Mouse (Mus musculus) lung, postnatal 14 days (tissue): ENCODE data around the gene Il1r2.
A peak's percentile ranks its signal among the peaks of the same experiment; 100 is the strongest.

Experiments
- DNase-seq: peaks from one replicate; pipeline ENCODE4 v3.0.0; 2021

Gene Il1r2

DNA sequence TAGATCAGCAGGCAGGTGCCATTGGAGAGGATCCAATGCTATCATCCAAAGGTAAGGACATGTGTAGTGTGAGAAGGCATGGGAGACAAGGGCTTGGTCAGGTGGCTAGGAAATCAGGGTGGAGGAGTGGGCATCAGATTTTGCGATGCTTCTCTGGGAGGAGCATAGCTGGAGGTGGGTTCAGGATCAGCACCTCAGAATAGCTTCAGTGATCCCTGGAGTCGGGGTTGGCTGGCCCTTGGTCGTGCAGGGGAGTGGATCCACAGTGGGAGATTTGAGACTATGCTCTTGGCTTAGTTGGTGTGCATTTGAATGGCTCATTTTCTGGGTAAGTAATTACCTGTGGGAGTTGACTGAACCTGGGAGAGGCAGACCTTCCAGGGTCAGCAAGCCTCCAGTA is 59.7 kb downstream of the Il1r2 start:
- no peak for DNase-seq

DNA sequence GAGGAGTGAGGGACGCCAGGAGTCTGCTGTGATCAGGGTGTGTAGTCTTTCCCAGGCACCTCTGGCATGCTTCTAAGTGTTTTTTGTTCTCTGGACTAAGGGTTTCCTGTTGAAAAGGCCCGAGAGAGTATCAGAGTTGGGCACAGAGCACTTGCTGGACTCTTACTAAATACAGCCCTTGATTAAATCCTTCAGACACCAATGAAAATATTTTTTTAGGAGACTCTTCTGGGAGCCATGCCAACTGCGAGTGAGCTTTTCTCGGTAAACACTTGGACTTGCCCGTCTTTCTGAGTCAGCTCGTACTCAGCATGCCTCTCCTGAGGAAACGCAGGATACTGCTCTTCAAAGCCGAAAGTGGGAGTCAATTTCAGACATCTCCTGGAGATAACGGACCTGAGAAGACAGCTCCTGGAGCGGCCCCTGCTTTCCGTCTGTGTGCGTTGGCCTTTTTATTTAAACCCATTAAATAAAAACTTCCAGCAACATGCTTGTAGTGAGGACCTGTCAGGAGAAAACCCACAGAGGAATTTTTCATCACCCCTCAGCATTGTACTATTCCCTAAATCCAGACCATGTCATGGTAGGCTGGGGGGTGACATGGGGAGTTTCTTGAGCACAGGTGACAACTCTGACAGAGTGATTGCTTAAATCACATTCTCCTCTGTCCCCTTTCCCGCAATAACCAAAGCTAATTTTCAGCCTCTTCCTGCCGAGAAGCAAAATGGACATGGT is 66.1 kb downstream of the Il1r2 start:
- DNase-seq, result peak; percentile 87

DNA sequence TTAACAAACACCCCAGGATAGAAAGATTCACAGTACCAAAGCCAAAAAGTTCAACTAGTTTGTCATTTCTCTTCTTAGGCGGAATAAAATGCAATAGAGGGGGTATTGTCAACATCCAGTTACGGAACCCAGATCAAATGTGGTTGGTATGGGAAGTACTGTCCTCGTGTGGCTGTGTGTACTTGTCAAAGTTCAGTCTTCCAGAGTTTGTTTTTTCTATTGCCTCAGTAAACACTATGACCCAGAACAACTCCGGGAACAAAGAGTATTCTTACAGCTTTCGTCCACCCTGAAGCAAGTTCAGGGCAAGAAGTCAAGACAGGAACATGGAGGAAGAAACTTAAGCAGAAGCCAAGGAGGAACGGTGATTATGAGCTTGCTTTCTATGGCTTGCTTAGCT is 82.2 kb downstream of the Il1r2 start:
- DNase-seq, result no peak

DNA sequence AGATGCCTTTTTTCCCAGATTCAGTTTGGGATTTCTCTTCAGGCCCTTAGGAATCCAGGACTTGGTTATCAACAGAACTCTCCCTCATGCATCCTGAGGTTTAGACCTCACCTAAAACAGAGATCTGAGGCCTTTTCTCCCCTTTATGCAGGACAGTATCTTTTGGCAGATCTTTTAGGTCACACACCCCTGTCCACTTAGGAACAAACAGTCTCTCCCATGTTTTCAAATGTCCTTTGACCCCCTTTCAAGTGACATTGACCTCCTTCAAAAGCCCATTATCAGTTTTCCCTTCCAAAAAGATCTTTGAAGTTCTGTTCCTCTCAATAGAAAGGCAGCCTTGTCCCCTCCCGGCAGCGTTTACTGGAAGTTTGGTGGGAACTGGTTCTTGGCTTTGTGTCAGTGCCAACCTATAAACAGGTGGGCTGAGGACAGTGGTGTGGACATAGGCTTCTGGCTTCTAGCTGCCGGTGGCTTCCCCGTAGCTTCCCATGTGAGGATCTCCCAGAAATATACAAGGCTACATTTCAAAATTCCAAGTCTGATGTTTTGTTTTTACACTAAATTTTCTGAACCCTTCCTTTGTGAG is 89.5 kb downstream of the Il1r2 start:
- no peak for DNase-seq

DNA sequence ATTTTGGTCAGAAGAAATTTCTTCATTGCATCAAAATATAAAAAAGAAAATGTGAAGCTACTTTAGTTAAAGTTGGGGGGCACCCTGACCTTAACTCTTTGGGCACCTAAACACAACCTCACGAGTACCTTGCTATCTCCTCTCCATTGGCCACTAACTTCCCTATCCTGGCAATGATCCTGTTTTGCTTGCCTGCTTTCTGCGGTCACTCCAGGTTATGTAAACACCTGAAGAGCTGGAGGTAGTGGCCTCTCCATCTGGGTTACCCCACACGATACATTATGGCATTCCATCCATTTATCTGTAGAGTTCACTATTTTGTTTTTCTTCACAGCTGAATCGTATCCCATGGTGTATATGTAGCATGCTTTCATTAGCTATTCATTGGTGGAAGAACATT is 90.5 kb downstream of the Il1r2 start:
- no peak for DNase-seq

DNA sequence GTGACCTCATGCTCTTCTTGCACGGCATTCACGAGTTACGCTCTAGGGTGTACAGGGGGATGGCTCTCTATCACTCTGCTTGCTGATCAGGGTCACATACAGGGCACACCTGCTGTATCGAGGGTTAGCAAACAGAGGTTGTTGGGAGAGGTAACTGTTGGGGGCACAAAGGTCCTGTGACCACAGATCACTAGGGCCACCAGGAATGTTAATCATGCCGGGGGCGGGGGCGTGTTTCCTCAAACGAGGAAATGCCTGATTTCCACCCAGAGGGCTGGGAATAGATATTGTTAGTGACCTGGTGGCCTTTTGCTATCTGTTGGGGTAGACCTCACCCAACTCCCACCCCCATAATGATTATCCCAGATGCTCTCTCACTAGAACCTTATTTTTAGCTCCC is 93.7 kb downstream of the Il1r2 start:
- DNase-seq, result no peak

DNA sequence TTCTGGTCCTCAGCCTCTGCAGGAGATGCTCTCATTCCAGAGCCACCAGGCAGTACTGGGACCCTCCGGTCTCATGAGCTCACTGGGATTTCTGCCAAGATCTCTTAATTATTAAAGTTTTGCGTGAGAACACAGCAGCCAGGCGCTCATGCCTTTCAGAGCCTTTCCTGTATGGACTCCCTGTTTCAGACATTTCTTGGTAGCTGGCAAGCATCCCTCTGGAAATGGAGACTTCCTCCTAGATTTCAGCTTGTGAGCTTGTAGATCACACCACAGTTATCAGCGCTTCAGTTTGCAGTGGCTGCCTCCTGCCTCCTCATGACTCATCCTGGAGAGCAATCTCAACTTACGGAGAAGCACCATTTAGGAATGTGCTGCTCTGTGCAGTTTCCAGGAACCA is 98.0 kb downstream of the Il1r2 start:
- DNase-seq, result peak; percentile 26

DNA sequence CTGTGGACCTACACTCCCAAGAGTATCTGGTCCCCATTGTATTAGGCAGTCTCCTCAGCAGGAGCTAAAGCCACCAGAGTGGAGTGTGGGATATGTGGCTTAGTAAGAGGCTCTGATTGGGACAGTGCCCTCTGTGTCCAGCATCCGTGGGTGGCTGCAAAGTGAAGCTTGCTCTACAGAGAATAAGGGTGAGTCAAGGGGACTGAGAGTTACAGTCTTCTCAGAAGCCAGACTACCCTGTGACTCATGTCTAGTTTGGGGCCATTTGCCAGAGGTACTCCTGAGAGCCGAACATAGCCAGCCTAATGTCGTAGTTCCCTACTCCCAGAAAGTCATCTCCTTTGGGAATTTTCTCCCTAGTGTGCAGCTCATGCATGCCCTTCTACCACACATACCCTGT is 100.3 kb downstream of the Il1r2 start:
- no peak for DNase-seq
